12 mouse cellular contexts compared by ENCODE assay signal in genomic region chr4:106988886-106989225, GRCm38 (mm10).
DNase-seq lines count a peak whose midpoint lies in the region; ATAC-seq and TF ChIP-seq lines count a peak whose summit lies in the region.
"Had no signal": no experiment of that assay in that cellular context is flagged by ENCODE, and none has a peak within 500 bp of the region (broad histone marks: within the 10 kb centered on the region; RNA-seq: fewer than 3 reads in every experiment).

No protein-coding gene starts in this region.

- no peaks in the 10 kb centered on the region for H3K36me3 ChIP-seq in intestine, embryonic 16.5 days (ENCODE audit: control insufficient read depth, insufficient read depth, low read length)
- no peaks in the 10 kb centered on the region for H3K36me3 ChIP-seq in intestine, embryonic 15.5 days
- H3K36me3 ChIP-seq in embryonic facial prominence, embryonic 15.5 days: no peaks in the 10 kb centered on the region
- 0 out of 2 replicates have a peak, but pooled peaks cover 3% of the 10 kb centered on the region for H3K36me3 ChIP-seq in kidney, embryonic 15.5 days
- H3K36me3 ChIP-seq in midbrain, postnatal 0 days (ENCODE audit: insufficient read depth, low read length): no peaks in the 10 kb centered on the region
- H3K36me3 ChIP-seq: lung, embryonic 15.5 days had no signal

- peak overlapping the region; percentile 26; the same call in 1 of the 2 replicates for H3K27ac ChIP-seq in intestine, embryonic 16.5 days (ENCODE audit: low read length)
- H3K27ac ChIP-seq in intestine, embryonic 15.5 days: no peak overlapping the region
- H3K27ac ChIP-seq in embryonic facial prominence, embryonic 15.5 days (replicated peaks): peak overlapping the region; percentile 51; the same call in 1 of the 2 replicates
- H3K27ac ChIP-seq in kidney, embryonic 15.5 days: 0 out of 2 replicates have a peak overlapping the region, but pooled peaks have one; percentile 1
- H3K27ac ChIP-seq in midbrain, postnatal 0 days (ENCODE audit: low read depth, low read length): 0 out of 2 replicates have a peak overlapping the region, but pooled peaks have one; percentile 26

- no peaks in the 10 kb centered on the region for H3K9me3 ChIP-seq in intestine, embryonic 16.5 days (ENCODE audit: control insufficient read depth, low read length)
- no peaks in the 10 kb centered on the region for H3K9me3 ChIP-seq in intestine, embryonic 15.5 days
- H3K9me3 ChIP-seq in embryonic facial prominence, embryonic 15.5 days (replicated peaks): no peaks in the 10 kb centered on the region
- no peaks in the 10 kb centered on the region for H3K9me3 ChIP-seq in kidney, embryonic 15.5 days (replicated peaks)
- H3K9me3 ChIP-seq in midbrain, postnatal 0 days (ENCODE audit: low read length): no peaks in the 10 kb centered on the region
- H3K9me3 ChIP-seq: lung, embryonic 15.5 days had no signal

- TF ChIP-seq CTCF in midbrain, postnatal 0 days (IDR thresholded peaks at IDR 0.05): no peak

- H3K27me3 ChIP-seq in intestine, embryonic 16.5 days (replicated peaks; ENCODE audit: control insufficient read depth, insufficient read depth, low read length): no peaks in the 10 kb centered on the region
- H3K27me3 ChIP-seq in intestine, embryonic 15.5 days (replicated peaks): no peaks in the 10 kb centered on the region
- H3K27me3 ChIP-seq in embryonic facial prominence, embryonic 15.5 days: no peaks in the 10 kb centered on the region
- H3K27me3 ChIP-seq in kidney, embryonic 15.5 days: no peaks in the 10 kb centered on the region
- no peaks in the 10 kb centered on the region for H3K27me3 ChIP-seq in midbrain, postnatal 0 days (ENCODE audit: insufficient read depth, low read length)
- H3K27me3 ChIP-seq: lung, embryonic 15.5 days had no signal

- H3K4me3 ChIP-seq in intestine, embryonic 16.5 days (ENCODE audit: low read length): no peak overlapping the region
- H3K4me3 ChIP-seq in intestine, embryonic 15.5 days (replicated peaks): no peak overlapping the region
- no peak overlapping the region for H3K4me3 ChIP-seq in embryonic facial prominence, embryonic 15.5 days (replicated peaks)
- no peak overlapping the region for H3K4me3 ChIP-seq in kidney, embryonic 15.5 days (replicated peaks)
- H3K4me3 ChIP-seq in midbrain, postnatal 0 days (ENCODE audit: low read depth, low read length): no peak overlapping the region
- H3K4me3 ChIP-seq: lung, embryonic 15.5 days had no signal

- WGBS in intestine, embryonic 16.5 days: 55% methylated on average over 6 of the region's 6 CpGs
- 74% methylated on average over 6 of the region's 6 CpGs for WGBS in intestine, embryonic 15.5 days
- WGBS in embryonic facial prominence, embryonic 15.5 days: 54% methylated on average over 6 of the region's 6 CpGs
- WGBS in kidney, embryonic 15.5 days: 67% methylated on average over 6 of the region's 6 CpGs
- WGBS in midbrain, postnatal 0 days: 28% methylated on average over 6 of the region's 6 CpGs

- no peak; the same call in 1 of the 2 replicates for ATAC-seq in intestine, embryonic 16.5 days
- ATAC-seq in intestine, embryonic 15.5 days: no peak
- ATAC-seq in embryonic facial prominence, embryonic 15.5 days (ENCODE audit: insufficient number of reproducible peaks, low FRiP score, low TSS enrichment, low read depth): no peak
- no peak for ATAC-seq in kidney, embryonic 15.5 days (replicated peaks; ENCODE audit: low FRiP score)
- no peak for ATAC-seq in midbrain, postnatal 0 days (ENCODE audit: low FRiP score)
- no peak for ATAC-seq in erythroblast, adult 5-6 weeks (replicated peaks; ENCODE audit: low FRiP score, poor library complexity, severe bottlenecking)

- no peak overlapping the region for H3K9ac ChIP-seq in intestine, embryonic 16.5 days (ENCODE audit: low read depth, low read length)
- H3K9ac ChIP-seq in intestine, embryonic 15.5 days: no peak overlapping the region
- H3K9ac ChIP-seq in embryonic facial prominence, embryonic 15.5 days: no peak overlapping the region
- no peak overlapping the region for H3K9ac ChIP-seq in kidney, embryonic 15.5 days
- H3K9ac ChIP-seq in midbrain, postnatal 0 days (replicated peaks; ENCODE audit: low read length, poor library complexity, severe bottlenecking): no peak overlapping the region
- H3K9ac ChIP-seq: lung, embryonic 15.5 days had no signal

- H3K4me1 ChIP-seq in intestine, embryonic 16.5 days (ENCODE audit: control insufficient read depth, insufficient read depth, low read length): peaks cover 51% of the 10 kb centered on the region
- peaks cover 46% of the 10 kb centered on the region for H3K4me1 ChIP-seq in intestine, embryonic 15.5 days (replicated peaks)
- peaks cover 91% of the 10 kb centered on the region for H3K4me1 ChIP-seq in embryonic facial prominence, embryonic 15.5 days
- peaks cover 53% of the 10 kb centered on the region for H3K4me1 ChIP-seq in kidney, embryonic 15.5 days
- peaks cover 18% of the 10 kb centered on the region for H3K4me1 ChIP-seq in midbrain, postnatal 0 days (ENCODE audit: insufficient read depth, low read length)

- no peak overlapping the region for H3K4me2 ChIP-seq in intestine, embryonic 16.5 days (ENCODE audit: low read depth, low read length)
- no peak overlapping the region for H3K4me2 ChIP-seq in intestine, embryonic 15.5 days (replicated peaks)
- H3K4me2 ChIP-seq in embryonic facial prominence, embryonic 15.5 days (replicated peaks): no peak overlapping the region
- no peak overlapping the region for H3K4me2 ChIP-seq in kidney, embryonic 15.5 days
- H3K4me2 ChIP-seq in midbrain, postnatal 0 days (ENCODE audit: low read depth, low read length, poor library complexity, severe bottlenecking): no peak overlapping the region
- H3K4me2 ChIP-seq: lung, embryonic 15.5 days had no signal

- no peak for DNase-seq in midbrain, postnatal 0 days (ENCODE audit: low spot score)
- no peak for DNase-seq in retina, postnatal 1 day
- no peak for DNase-seq in ovary, postnatal 36 days (ENCODE audit: low spot score)
- DNase-seq: B cell, adult 2 months; gastrocnemius, postnatal 10 days; layer of hippocampus, adult 9-11 months had no signal
